Mouse (Mus musculus) frontal cortex, postnatal 25 days (tissue): Measurements from ENCODE around the gene Cldn14.

Source experiments
- DNase-seq, 2 experiments: peaks; one replicate each; pipeline ENCODE4 v3.0.0; 2022; ENCODE audit warnings: low spot score in 2 of 2

The Cldn14 gene

GRCm38 (mm10) chr16:93947396-93947795 is 61.2 kb downstream of the Cldn14 start:
- no peak for DNase-seq

DNA sequence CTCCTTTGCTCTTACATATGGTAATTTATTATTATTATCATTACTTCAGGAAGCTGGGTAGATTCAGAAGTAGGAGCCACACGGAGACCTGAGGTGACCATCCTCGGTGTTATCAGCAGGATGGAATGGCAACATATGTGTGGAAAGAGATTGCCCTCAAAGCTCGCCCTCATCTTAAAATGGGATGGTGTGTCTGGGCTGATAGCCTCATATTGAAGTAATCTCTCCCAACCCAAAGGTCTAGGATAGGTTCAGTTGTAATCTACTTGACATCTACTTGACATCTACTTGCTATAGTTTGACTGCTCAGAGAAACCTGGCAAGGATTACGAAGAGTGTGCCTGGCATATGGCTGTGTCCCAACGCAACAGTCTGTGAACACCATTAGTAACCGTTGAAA is 64.3 kb downstream of the Cldn14 start:
- DNase-seq, result no peak

DNA sequence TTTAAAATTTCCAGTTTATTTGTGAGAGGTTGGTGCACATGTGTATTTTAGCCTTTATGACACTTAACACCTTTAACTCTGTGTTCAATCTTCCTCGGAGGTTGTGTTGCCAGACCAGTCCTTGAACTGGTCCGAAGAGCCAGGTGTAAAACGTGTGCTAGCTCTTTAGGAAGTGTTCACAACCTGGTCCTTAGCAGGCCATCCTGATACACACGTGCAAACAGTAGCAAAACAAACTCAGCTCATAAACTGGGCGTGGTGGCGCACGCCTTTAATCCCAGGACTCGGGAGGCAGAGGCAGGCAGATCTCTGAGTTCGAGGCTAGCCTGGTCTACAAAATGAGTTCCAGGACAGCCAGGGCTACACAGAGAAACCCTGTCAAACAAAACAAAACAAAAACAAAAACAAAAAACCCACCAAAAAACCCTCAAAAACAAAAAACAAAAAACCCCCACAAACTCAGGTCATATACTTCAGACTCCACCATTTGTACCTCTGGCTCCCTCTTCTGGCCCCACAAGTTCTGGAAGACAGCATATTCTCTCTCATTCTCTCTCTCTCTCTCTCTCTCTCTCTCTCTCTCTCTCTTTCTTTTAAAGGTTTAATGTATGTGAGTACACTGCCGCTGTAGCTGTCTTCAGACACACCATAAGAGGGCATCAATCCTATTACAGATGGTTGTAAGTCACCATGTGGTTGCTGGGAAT is 65.7 kb downstream of the Cldn14 start:
- no peak for DNase-seq

- no peak for DNase-seq
These were observed 66.7 kb downstream of the Cldn14 start for GRCm38 (mm10) chr16:93941781-93942567.

DNA sequence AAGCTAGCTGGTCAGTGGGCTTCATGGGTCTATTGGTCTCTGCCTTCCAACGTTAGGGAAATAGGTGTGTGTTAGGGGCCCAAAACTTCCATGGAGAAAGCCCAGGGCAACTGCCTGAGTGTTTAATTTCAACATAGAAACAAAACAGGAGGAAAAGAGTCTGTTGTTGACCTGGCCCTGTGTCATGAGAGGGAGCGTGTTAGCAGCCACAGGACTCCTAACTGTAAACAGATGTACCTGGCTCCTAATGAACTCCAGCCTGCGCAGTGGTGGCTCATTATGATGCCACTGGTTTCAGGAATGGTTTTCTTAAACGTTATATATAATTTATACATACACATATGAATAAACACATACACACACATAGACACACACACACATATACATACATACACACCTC is 68.7 kb downstream of the Cldn14 start:
- no peak for DNase-seq

DNA sequence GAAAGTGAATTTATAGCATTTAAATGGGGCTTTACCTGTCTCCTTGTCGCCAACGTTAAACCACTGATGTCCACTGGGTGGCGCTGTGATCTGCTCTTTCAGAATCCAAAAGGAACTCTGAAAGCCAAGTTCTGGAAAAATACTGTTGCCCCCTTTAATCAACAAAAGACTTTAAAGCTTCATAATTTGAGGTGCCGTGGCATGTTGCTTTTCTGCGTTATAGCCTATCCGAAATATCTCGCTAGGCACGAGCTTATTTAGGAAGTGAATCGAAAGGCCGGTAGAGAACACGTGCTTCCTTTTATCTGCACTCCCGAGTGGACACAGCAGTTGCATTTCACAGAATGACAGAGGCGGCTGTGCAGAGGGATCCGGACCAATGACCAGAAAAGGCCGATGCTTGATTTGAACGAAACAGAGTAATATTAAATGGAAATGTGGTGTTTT is 70.2 kb downstream of the Cldn14 start:
- DNase-seq, result peak; percentile 55 to 60

DNA sequence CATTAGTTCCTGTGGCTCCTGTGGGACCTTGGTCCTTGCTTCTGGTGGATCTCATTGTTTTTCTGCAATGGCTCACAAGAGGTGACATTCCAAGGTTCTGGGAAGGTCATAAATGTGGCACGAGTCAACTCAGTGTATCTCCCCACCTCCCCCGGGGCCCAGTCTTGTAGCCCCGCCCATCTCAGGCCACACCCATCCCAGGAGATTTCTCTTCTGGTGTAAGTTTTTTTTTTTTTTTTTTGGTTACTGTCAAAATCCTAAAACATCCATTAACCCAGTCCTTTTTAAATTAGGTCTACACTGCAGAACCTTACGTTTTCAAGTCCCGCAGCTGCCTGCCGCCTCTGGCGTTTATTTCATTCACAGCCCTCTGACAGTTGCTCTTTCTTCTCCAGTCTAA is 73.6 kb downstream of the Cldn14 start:
- no peak for DNase-seq

DNA sequence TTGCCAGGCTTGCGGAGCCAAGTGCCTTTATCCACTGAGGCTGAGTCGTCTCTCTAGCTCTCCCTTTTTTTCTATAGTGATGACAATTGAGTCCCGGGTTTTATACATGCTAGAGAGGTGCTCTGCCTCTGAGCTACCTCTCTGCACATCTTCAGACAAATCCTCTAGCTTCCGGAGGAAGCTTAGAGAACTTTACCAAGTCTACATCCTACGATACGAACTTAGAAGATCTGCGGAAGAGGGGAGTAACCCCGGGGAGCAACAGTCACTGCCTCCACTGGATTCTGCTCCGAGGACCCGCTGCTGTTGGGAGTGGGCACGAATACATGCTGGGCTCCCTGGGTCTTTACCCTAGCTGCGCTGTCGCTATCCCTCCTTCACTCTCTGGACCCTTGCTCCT is 74.0 kb downstream of the Cldn14 start:
- DNase-seq, result no peak

GRCm38 (mm10) chr16:93932185-93933168 is 76.2 kb downstream of the Cldn14 start:
- DNase-seq, result no peak

DNA sequence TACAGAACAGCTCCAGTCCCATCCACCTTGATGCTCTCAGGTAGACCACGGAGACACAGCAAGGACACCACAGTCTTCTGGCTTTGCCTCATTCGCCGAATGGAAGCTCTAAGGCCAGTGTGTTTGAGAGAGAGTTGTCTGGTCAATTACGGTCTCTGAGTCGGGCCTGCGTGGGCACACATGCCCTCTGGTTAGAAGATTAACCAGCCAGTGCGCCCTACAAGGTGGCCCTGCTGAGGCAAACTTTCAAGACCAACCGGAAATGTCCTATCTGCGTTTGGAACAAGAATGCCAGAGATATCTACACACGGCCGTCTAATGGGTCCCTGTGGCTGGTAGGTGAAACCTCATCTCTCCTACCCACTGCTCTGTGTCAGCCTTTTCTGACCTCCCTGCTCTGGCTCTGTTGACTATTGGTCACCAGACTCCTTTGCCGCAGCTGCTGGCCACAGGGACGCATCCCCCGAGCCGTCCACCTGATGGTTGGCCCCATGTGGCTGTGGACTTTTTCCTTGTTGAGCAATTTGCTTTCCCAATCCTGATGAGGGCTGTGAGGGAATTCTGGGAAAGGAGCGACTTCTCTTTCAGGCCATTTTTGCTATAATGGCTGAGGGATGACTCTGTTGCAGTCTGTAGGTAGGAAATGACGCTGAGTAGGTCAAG is 79.1 kb downstream of the Cldn14 start:
- no peak for DNase-seq

GRCm38 (mm10) chr16:93925684-93926247 is 82.9 kb downstream of the Cldn14 start:
- no peak for DNase-seq

DNA sequence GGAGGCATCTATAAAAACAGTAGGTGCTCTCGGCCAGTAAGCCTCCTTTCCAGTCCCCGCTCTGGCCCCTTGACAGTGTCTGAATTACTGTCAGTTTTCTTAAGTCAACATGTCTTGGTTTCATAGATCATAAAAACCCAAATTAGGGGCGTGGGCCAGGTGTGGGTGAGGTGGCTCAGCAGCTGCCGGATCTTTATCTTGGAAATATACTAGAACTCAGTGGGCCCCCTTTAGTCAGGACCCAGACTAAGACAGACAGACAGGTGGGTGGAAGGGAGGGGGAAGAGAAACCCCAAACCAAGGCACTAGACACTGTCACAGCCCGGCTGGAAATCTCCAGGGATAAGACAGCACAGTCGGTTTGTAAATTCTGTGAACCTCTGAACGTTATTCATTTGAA is 84.8 kb downstream of the Cldn14 start:
- DNase-seq, result no peak

- DNase-seq, result no peak
These were observed 85.7 kb downstream of the Cldn14 start for GRCm38 (mm10) chr16:93922835-93923389.

DNA sequence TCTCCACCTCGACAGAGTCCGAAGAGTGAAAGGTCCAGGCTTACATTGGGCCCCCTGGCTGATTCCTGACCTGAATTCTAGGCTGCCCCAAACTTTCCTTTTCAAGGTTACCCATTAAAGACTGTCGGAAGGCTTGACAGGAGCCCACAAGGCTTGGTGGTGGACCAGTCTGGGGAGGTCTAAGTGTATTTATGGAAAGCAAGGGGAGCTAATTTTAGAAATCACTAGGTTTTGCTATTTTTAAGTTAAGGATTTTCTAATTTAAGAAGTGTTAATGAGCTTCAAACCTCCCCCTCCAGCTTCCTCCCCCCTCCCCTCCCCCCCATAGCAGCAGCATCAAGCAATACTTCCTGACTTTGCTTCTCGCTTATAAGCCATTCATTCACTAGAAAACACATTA is 88.0 kb downstream of the Cldn14 start:
- no peak for DNase-seq

- DNase-seq, result no peak
These were observed 89.4 kb downstream of the Cldn14 start for GRCm38 (mm10) chr16:93919189-93919588.

DNA sequence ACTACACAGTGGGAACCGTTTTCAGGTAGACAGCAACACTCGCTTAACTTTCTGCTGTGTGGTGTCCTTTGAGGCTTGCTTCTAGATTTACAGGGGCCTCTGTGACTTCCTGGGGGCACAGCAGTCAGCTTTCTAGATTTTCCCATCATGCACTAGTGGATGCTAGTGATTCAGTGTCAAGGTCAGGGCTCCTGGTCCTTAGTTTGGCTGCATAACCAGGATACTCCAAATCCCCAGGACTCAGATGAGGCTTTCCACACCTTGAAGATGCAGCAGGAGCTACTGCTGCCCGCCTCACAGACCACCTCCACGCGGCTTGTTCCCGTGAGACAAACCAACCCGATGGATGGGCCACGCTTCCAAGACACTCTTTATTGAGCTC is 90.0 kb downstream of the Cldn14 start:
- no peak for DNase-seq

- peak; percentile 78 to 81 for DNase-seq
These were observed 90.6 kb downstream of the Cldn14 start for GRCm38 (mm10) chr16:93917712-93918678.

DNA sequence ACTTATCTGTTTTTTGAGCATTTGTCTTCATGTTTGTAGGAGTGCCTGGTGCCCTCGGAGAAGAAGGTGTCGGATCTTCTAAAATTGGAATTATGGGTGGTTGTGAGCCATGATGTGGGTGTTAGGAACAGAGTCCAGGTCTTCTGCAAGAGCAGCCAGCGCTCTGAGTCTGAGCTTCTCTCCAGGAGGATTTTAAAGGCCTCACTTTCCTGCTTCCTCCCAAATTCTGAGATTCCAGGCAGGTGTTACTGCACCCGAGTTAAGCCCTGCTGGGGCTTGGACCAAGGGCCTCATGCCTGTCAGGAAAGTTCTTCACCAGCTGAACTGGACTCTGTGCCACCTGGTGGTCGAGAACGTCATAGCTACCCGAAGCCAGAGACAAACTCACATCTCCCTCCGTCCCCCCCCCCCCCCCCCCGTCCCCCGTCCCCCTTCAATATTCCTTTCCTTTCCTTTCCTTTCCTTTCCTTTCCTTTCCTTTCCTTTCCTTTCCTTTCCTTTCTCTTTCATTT is 93.2 kb downstream of the Cldn14 start:
- DNase-seq, result peak in 1 of 2 experiments; percentile 23

DNA sequence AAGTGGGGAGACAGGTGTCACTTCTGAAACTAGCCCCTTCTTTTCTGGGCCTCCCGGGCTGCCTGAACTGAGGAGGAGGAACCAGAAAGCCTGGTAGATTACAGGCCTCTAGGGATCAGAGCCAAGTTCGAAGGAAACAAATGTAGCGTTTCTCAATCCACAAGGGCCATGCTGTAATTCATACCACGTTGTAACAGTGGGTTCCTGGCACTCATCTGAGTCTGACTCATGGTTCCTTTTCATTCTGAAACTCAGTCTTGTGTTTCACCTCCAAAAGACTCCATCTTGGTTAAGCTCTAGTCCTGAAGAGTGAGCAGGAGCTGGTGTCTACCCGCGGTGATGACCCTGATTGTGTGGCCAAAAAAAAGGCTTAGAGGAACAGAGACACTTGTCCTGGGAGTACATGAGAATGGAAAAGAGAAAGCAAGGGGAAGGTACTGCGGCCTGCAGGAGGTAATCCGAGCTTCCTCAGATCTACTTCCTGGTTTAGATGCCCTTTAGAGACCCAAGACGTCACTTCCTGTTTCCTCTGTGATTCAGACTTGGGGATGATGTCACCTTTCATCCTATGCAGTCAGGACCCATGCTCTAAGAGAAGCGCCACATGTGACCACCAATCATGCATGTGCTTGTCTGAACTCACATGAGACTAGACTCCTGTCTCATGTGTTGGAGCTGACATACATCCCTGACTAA is 94.6 kb downstream of the Cldn14 start:
- DNase-seq, result no peak
